Mouse (Mus musculus) limb, embryonic 10.5 days (tissue): ENCODE measurements around the gene Kcnh2. TPM values are rescaled to one million over a fixed set of nuclear protein-coding genes. Genes with fewer than 3 reads are reported as not detected.

Source experiments
- DNase-seq: peaks from one replicate; pipeline ENCODE4 v3.0.0-alpha.2; 2017; ENCODE audit warnings: low spot score
- H3K27ac ChIP-seq: fragments of 300-500 bp; sonication (generic); 2 replicates; pipeline ENCODE4 v1.5.1; 2016; ENCODE audit warnings: mild to moderate bottlenecking
- H3K27me3 ChIP-seq: fragments of 300-500 bp; sonication (generic); 2 replicates; pipeline ENCODE4 v1.6.1; 2016; ENCODE audit warnings: low read depth, mild to moderate bottlenecking; ENCODE audit not compliant: poor library complexity, severe bottlenecking
- H3K36me3 ChIP-seq: fragments of 300-500 bp; sonication (generic); 2 replicates; pipeline ENCODE4 v1.6.1; 2016; ENCODE audit warnings: mild to moderate bottlenecking, moderate library complexity
- H3K4me1 ChIP-seq: fragments of 300-500 bp; sonication (generic); 2 replicates; pipeline ENCODE4 v1.6.1; 2016
- H3K4me3 ChIP-seq: fragments of 300-500 bp; sonication (generic); 2 replicates; pipeline ENCODE4 v1.5.1; 2016; ENCODE audit warnings: mild to moderate bottlenecking, moderate library complexity
- H3K9me3 ChIP-seq: fragments of 300-500 bp; sonication (generic); replicated peaks from 2 replicates; pipeline ENCODE4 v1.6.1; 2016; ENCODE audit warnings: mild to moderate bottlenecking
- WGBS: fragments of 180-500 bp; shearing (Covaris S2); methylation state at CpG from one replicate; pipeline ENCODE4 v1.1.7; 2016; 5-methylcytosine and 5-hydroxymethylcytosine counted together
- polyA plus RNA-seq: library from polyadenylated mRNA; unstranded; fragments of >200 nt; fragmentation: Nextera tagmentation; extraction: Ambion mirVana; gene quantifications from 2 replicates; pipeline ENCODE4 v1.2.1, GENCODE M21; 2016

The Kcnh2 gene
- polyA plus RNA-seq, 1 experiment from 2014 or later = 15.0 TPM

- H3K27ac ChIP-seq = peak overlapping the region; percentile 87
- no peaks in the 10 kb centered on the region for H3K36me3 ChIP-seq
- DNase-seq = peak; percentile 74
- H3K9me3 ChIP-seq = no peaks in the 10 kb centered on the region
- peaks cover 45% of the 10 kb centered on the region for H3K27me3 ChIP-seq
- peak overlapping the region; percentile 62 for H3K4me3 ChIP-seq
- 2% methylated on average over 73 of the region's 73 CpGs for WGBS
- peaks cover 59% of the 10 kb centered on the region for H3K4me1 ChIP-seq
These were observed 36.1 kb upstream of the Kcnh2 start for GRCm38 (mm10) chr5:24387264-24388241.

GRCm38 (mm10) chr5:24385887-24386550 lies 34.6 kb upstream of the Kcnh2 start:
- H3K36me3 ChIP-seq = no peaks in the 10 kb centered on the region
- WGBS = 82% methylated on average over 10 of the region's 10 CpGs
- H3K4me3 ChIP-seq = no peak overlapping the region
- no peak for DNase-seq
- no peak overlapping the region for H3K27ac ChIP-seq
- H3K4me1 ChIP-seq = peaks cover 58% of the 10 kb centered on the region
- H3K27me3 ChIP-seq = peaks cover 45% of the 10 kb centered on the region
- H3K9me3 ChIP-seq = no peaks in the 10 kb centered on the region

- Histone ChIP-seq H3K4me3 (no peak overlapping the region), H3K9me3 (no peaks in the 10 kb centered on the region), H3K27ac (no peak overlapping the region), H3K36me3 (no peaks in the 10 kb centered on the region), H3K4me1 (peaks cover 56% of the 10 kb centered on the region), H3K27me3 (peaks cover 45% of the 10 kb centered on the region)
- 83% methylated on average over 5 of the region's 5 CpGs for WGBS
- no peak for DNase-seq
These were observed 34.0 kb upstream of the Kcnh2 start for GRCm38 (mm10) chr5:24385374-24385773.

GRCm38 (mm10) chr5:24384407-24384806 lies 33.0 kb upstream of the Kcnh2 start:
- H3K9me3 ChIP-seq = no peaks in the 10 kb centered on the region
- DNase-seq = no peak
- 75% methylated on average over 6 of the region's 6 CpGs for WGBS
- no peak overlapping the region for H3K4me3 ChIP-seq
- H3K27ac ChIP-seq = no peak overlapping the region
- H3K27me3 ChIP-seq = peaks cover 45% of the 10 kb centered on the region
- no peaks in the 10 kb centered on the region for H3K36me3 ChIP-seq
- peaks cover 57% of the 10 kb centered on the region for H3K4me1 ChIP-seq

GRCm38 (mm10) chr5:24383026-24383859 lies 31.8 kb upstream of the Kcnh2 start:
- Histone ChIP-seq H3K9me3 (no peaks in the 10 kb centered on the region), H3K4me1 (peaks cover 46% of the 10 kb centered on the region), H3K36me3 (no peaks in the 10 kb centered on the region), H3K27me3 (peaks cover 39% of the 10 kb centered on the region), H3K4me3 (peak overlapping the region; percentile 59), H3K27ac (peak overlapping the region; percentile 76)
- DNase-seq = peak; percentile 96
- WGBS = 1% methylated on average over 34 of the region's 34 CpGs

GRCm38 (mm10) chr5:24381988-24382387 lies 30.6 kb upstream of the Kcnh2 start:
- Histone ChIP-seq H3K36me3 (no peaks in the 10 kb centered on the region), H3K4me1 (peaks cover 39% of the 10 kb centered on the region), H3K27me3 (peaks cover 27% of the 10 kb centered on the region), H3K9me3 (no peaks in the 10 kb centered on the region), H3K27ac (no peak overlapping the region), H3K4me3 (no peak overlapping the region)
- WGBS = 75% methylated on average over 2 of the region's 2 CpGs
- no peak for DNase-seq

- Histone ChIP-seq H3K27ac (no peak overlapping the region), H3K9me3 (no peaks in the 10 kb centered on the region), H3K4me1 (peaks cover 34% of the 10 kb centered on the region), H3K27me3 (peaks cover 22% of the 10 kb centered on the region), H3K4me3 (no peak overlapping the region), H3K36me3 (no peaks in the 10 kb centered on the region)
- whole genome bisulfite sequencing = 82% methylated on average over 6 of the region's 6 CpGs
- no peak for DNase-seq
These were observed 30.1 kb upstream of the Kcnh2 start for GRCm38 (mm10) chr5:24381486-24381885.

- Histone ChIP-seq H3K9me3 (no peaks in the 10 kb centered on the region), H3K4me1 (peaks cover 34% of the 10 kb centered on the region), H3K27ac (no peak overlapping the region; the same call in 1 of the 2 replicates), H3K4me3 (no peak overlapping the region), H3K36me3 (no peaks in the 10 kb centered on the region), H3K27me3 (peaks cover 12% of the 10 kb centered on the region)
- 93% methylated on average over 4 of the region's 4 CpGs for WGBS
- DNase-seq = no peak
These were observed 29.1 kb upstream of the Kcnh2 start for GRCm38 (mm10) chr5:24380499-24380898.

GRCm38 (mm10) chr5:24379501-24379900 lies 28.1 kb upstream of the Kcnh2 start:
- DNase-seq = no peak
- Histone ChIP-seq H3K9me3 (no peaks in the 10 kb centered on the region), H3K4me1 (peaks cover 32% of the 10 kb centered on the region), H3K36me3 (no peaks in the 10 kb centered on the region), H3K27me3 (peaks cover 2% of the 10 kb centered on the region; the same call in 1 of the 2 replicates), H3K4me3 (no peak overlapping the region), H3K27ac (no peak overlapping the region)
- WGBS = 60% methylated on average over 4 of the region's 4 CpGs

GRCm38 (mm10) chr5:24378700-24379099 lies 27.3 kb upstream of the Kcnh2 start:
- no peaks in the 10 kb centered on the region for H3K36me3 ChIP-seq
- H3K27me3 ChIP-seq = no peaks in the 10 kb centered on the region
- no peak overlapping the region for H3K27ac ChIP-seq
- H3K9me3 ChIP-seq = no peaks in the 10 kb centered on the region
- no peak for DNase-seq
- peaks cover 24% of the 10 kb centered on the region for H3K4me1 ChIP-seq
- no peak overlapping the region for H3K4me3 ChIP-seq
- 83% methylated on average over 2 of the region's 2 CpGs for WGBS

GRCm38 (mm10) chr5:24374666-24375328 lies 23.4 kb upstream of the Kcnh2 start:
- Histone ChIP-seq H3K27ac (no peak overlapping the region), H3K9me3 (no peaks in the 10 kb centered on the region), H3K4me3 (no peak overlapping the region), H3K36me3 (no peaks in the 10 kb centered on the region), H3K27me3 (no peaks in the 10 kb centered on the region), H3K4me1 (peaks cover 18% of the 10 kb centered on the region)
- DNase-seq = no peak
- 87% methylated on average over 7 of the region's 7 CpGs for WGBS

GRCm38 (mm10) chr5:24374216-24374615 lies 22.8 kb upstream of the Kcnh2 start:
- Histone ChIP-seq H3K4me1 (peaks cover 14% of the 10 kb centered on the region), H3K9me3 (no peaks in the 10 kb centered on the region), H3K27ac (no peak overlapping the region), H3K27me3 (no peaks in the 10 kb centered on the region), H3K36me3 (no peaks in the 10 kb centered on the region), H3K4me3 (no peak overlapping the region)
- WGBS = 90% methylated on average over 6 of the region's 6 CpGs
- no peak for DNase-seq
